Mouse (Mus musculus) CH12.LX (cell line): ENCODE results near the gene Ano9. TPM values are rescaled to one million over a fixed set of nuclear protein-coding genes. Genes with fewer than 3 reads are reported as not detected.

ENCODE experiments used
- DNase-seq: peaks from one replicate; pipeline ENCODE4 v3.0.0-alpha.2; 2013; ENCODE audit errors: extremely low read depth
- H3K27ac ChIP-seq: 2 replicates; pipeline ENCODE4 v1.5.1; 2012; ENCODE audit warnings: low read depth, mild to moderate bottlenecking, control low read depth, moderate library complexity; ENCODE audit not compliant: insufficient read depth
- H3K27me3 ChIP-seq: replicated peaks from 2 replicates; pipeline ENCODE3; 2012; ENCODE audit warnings: inconsistent platforms
- H3K36me3 ChIP-seq, 2 experiments: replicated peaks in 1 of 2; 2 replicates each; pipeline versions ENCODE3 to v1.6.1; 2012; ENCODE audit warnings: inconsistent platforms in 1 of 2, low read length in 1 of 2, mild to moderate bottlenecking in 1 of 2, mixed read lengths in 1 of 2, moderate library complexity in 1 of 2; ENCODE audit not compliant: control insufficient read depth in 1 of 2, insufficient read depth in 1 of 2
- H3K4me1 ChIP-seq, 2 experiments: 2 replicates each; pipeline ENCODE4 v1.6.1; 2012; ENCODE audit warnings: inconsistent platforms in 1 of 2, moderate library complexity in 1 of 2; ENCODE audit not compliant: insufficient read depth in 2 of 2, control insufficient read depth in 1 of 2
- H3K4me2 ChIP-seq: 2 replicates; pipeline ENCODE4 v1.6.1; 2012; ENCODE audit warnings: low read depth, mild to moderate bottlenecking, control low read depth; ENCODE audit not compliant: poor library complexity, insufficient read depth, severe bottlenecking
- H3K4me3 ChIP-seq, 3 experiments: fragments of 150-350 bp in 1 of 3; sonication (generic) in 1 of 3; replicated peaks in 1 of 3; 2 replicates each; pipeline versions ENCODE3 to v1.5.1; 2011 to 2012; ENCODE audit warnings: low read depth in 2 of 3, low read length in 2 of 3, mild to moderate bottlenecking in 2 of 3, moderate library complexity in 2 of 3, control low read depth in 1 of 3, improper control_type of control experiment in 1 of 3, inconsistent platforms in 1 of 3, mixed read lengths in 1 of 3; ENCODE audit not compliant: poor library complexity in 1 of 3
- H3K79me2 ChIP-seq: replicated peaks from 2 replicates; pipeline ENCODE4 v1.6.1; 2012; ENCODE audit warnings: mild to moderate bottlenecking, moderate library complexity; ENCODE audit not compliant: control insufficient read depth, poor library complexity, insufficient read depth, severe bottlenecking; ENCODE audit errors: extremely low read depth
- H3K9ac ChIP-seq: 2 replicates; pipeline ENCODE4 v1.6.1; 2012; ENCODE audit warnings: low read depth, mild to moderate bottlenecking, control low read depth, moderate library complexity; ENCODE audit not compliant: insufficient read depth
- H3K9me3 ChIP-seq: replicated peaks from 2 replicates; pipeline ENCODE3; 2012; ENCODE audit warnings: low read length, inconsistent platforms, mixed read lengths
- BHLHE40 ChIP-seq: IDR thresholded peaks from 2 replicates; pipeline ENCODE4 v1.6.1; 2011; ENCODE audit warnings: mild to moderate bottlenecking, low read depth, low read length, improper control_type of control experiment
- ELF1 ChIP-seq: IDR thresholded peaks from 2 replicates; pipeline ENCODE4 v1.6.1; 2014; ENCODE audit warnings: low read depth, mild to moderate bottlenecking, inconsistent platforms, low read length, improper control_type of control experiment
- IRF4 ChIP-seq: IDR thresholded peaks from 2 replicates; pipeline ENCODE4 v1.6.1; 2014; ENCODE audit warnings: low read depth, mild to moderate bottlenecking, inconsistent platforms, low read length, improper control_type of control experiment
- JUND ChIP-seq: conservative IDR thresholded peaks from 2 replicates; pipeline ENCODE4 v1.6.1; 2011; ENCODE audit warnings: low read depth, low read length, improper control_type of control experiment
- KAT2A ChIP-seq: IDR thresholded peaks from 2 replicates; pipeline ENCODE4 v1.6.1; 2012; ENCODE audit warnings: low read length, improper control_type of control experiment, inconsistent platforms; ENCODE audit not compliant: insufficient replicate concordance
- MAX ChIP-seq: IDR thresholded peaks from 2 replicates; pipeline ENCODE4 v1.6.1; 2011; ENCODE audit warnings: low read length, improper control_type of control experiment
- MAZ ChIP-seq: IDR thresholded peaks from 2 replicates; pipeline ENCODE4 v1.6.1; 2012; ENCODE audit warnings: low read depth, mild to moderate bottlenecking, inconsistent platforms, low read length, improper control_type of control experiment, moderate library complexity
- MEF2A ChIP-seq: IDR thresholded peaks from 2 replicates; pipeline ENCODE4 v1.6.1; 2014; ENCODE audit warnings: low read depth, mild to moderate bottlenecking, inconsistent platforms, low read length, improper control_type of control experiment, borderline replicate concordance
- MYC ChIP-seq: IDR thresholded peaks from 2 replicates; pipeline ENCODE4 v1.6.1; 2011; ENCODE audit warnings: low read depth, mild to moderate bottlenecking, improper control_type of control experiment, low read length
- NELFE ChIP-seq: IDR thresholded peaks from 2 replicates; pipeline ENCODE4 v1.6.1; 2011; ENCODE audit warnings: low read depth, low read length, improper control_type of control experiment
- NRF1 ChIP-seq: IDR thresholded peaks from 2 replicates; pipeline ENCODE4 v1.6.1; 2014; ENCODE audit warnings: low read depth, mild to moderate bottlenecking, inconsistent platforms, low read length, improper control_type of control experiment, moderate library complexity
- POLR2AphosphoS2 ChIP-seq: IDR thresholded peaks from 2 replicates; pipeline ENCODE4 v1.6.1; 2011; ENCODE audit warnings: low read depth, low read length, improper control_type of control experiment
- SIN3A ChIP-seq: IDR thresholded peaks from 2 replicates; pipeline ENCODE4 v1.6.1; 2012; ENCODE audit warnings: low read length, improper control_type of control experiment, inconsistent platforms
- SMC3 ChIP-seq: IDR thresholded peaks from 2 replicates; pipeline ENCODE4 v1.6.1; 2011; ENCODE audit warnings: low read depth, low read length, improper control_type of control experiment
- TBP ChIP-seq: conservative IDR thresholded peaks from 2 replicates; pipeline ENCODE4 v1.6.1; 2011; ENCODE audit warnings: low read depth, low read length, improper control_type of control experiment
- dilution Hi-C: fragments of 300-500 bp; cut with MboI; formaldehyde crosslinking; loops from 2 replicates; pipeline ENCODE4 v1.14.3; 2020; ENCODE audit warnings: low sequenced_read_pairs; ENCODE audit not compliant: extremely low pct_unique_long_range_greater_than_20kb, extremely low pct_ligation_motif_present
- in situ Hi-C: fragments of 300-500 bp; cut with MboI; formaldehyde crosslinking; loops from 3 replicates; pipeline ENCODE4 v1.14.3; 2019; ENCODE audit warnings: low sequenced_read_pairs, low pct_ligation_motif_present, low pct_unique_long_range_greater_than_20kb, mixed read lengths
- polyA plus RNA-seq: library from polyadenylated mRNA; unstranded; fragments of >175 nt; gene quantifications from 2 replicates; pipeline ENCODE4 v1.2.1, GENCODE M21; 2012; ENCODE audit warnings: low read depth; ENCODE audit not compliant: insufficient read length
- total RNA-seq, 2 experiments: library from RNA; depleted of rRNA; stranded (reverse); fragments of 300-350 nt in 1 of 2; fragments of >200 nt in 1 of 2; gene quantifications; 2 replicates each; pipeline ENCODE4 v1.2.3; 2012 to 2014

Ano9 gene
- total and polyA plus RNA-seq, 3 experiments, result 0.04 TPM; not detected in 2

DNA sequence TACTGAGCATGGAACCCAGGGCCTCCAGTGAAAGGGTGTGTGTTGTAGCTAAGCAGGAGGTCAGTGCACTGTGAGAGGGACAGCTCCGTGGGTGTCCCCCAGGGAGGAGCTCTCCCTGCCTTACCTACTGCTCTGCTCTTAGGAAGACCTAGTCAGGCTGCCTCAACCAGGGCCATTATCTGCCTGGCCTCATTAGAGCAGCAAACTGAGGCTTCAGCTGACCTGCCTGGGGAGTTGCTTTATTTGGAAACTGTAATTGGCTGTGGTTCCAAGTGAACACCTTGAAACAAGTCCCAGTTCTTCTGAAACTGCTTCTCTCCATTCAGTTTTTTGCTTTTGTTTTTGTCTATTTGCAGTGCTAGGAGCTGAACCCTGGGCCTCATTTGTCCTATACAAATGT is 27.8 kb upstream of the Ano9 start:
- H3K27ac ChIP-seq, result no peak overlapping the region
- in situ Hi-C loops, result no loop called here
- dilution Hi-C loops, result no loop called here

GRCm38 (mm10) chr7:141144650-141145049 is 27.0 kb upstream of the Ano9 start:
- no peak overlapping the region for H3K9ac ChIP-seq
- no peaks in the 10 kb centered on the region for H3K79me2 ChIP-seq
- H3K27me3 ChIP-seq, result no peaks in the 10 kb centered on the region
- H3K9me3 ChIP-seq, result no peaks in the 10 kb centered on the region
- in situ Hi-C loops, result no loop called here
- H3K4me1 ChIP-seq, result peaks cover 2 to 7% of the 10 kb centered on the region in 2 experiments; a peak in 1 of 4 replicates
- dilution Hi-C loops, result no loop called here
- no peak for DNase-seq
- H3K4me3 ChIP-seq, result no peak overlapping the region
- H3K36me3 ChIP-seq, result peaks cover 14 to 77% of the 10 kb centered on the region in 2 experiments
- H3K27ac ChIP-seq, result no peak overlapping the region
- TF ChIP-seq NELFE, result no peak
- TF ChIP-seq NRF1, result no peak
- no peak for TF ChIP-seq SIN3A
- no peak for TF ChIP-seq BHLHE40
- no peak for TF ChIP-seq TBP
- TF ChIP-seq MAX, result no peak
- no peak for TF ChIP-seq ELF1
- TF ChIP-seq MYC, result no peak
- TF ChIP-seq MEF2A, result no peak
- no peak for TF ChIP-seq IRF4
- TF ChIP-seq POLR2AphosphoS2, result no peak
- TF ChIP-seq JUND, result no peak
- TF ChIP-seq MAZ, result no peak
- no peak for TF ChIP-seq SMC3
- TF ChIP-seq KAT2A, result no peak
- H3K4me2 ChIP-seq, result no peak overlapping the region

More for the DNA sequence above, 27.8 kb upstream of the Ano9 start:
- no peaks in the 10 kb centered on the region for H3K27me3 ChIP-seq
- H3K4me2 ChIP-seq, result no peak overlapping the region
- H3K9ac ChIP-seq, result no peak overlapping the region
- TF ChIP-seq MAZ, result no peak
- TF ChIP-seq, all 38 proteins: peak for 0
- H3K4me1 ChIP-seq, result peaks cover 2 to 7% of the 10 kb centered on the region in 2 experiments; a peak in 1 of 4 replicates
- DNase-seq, result no peak
- H3K36me3 ChIP-seq, result peaks cover 14 to 74% of the 10 kb centered on the region in 2 experiments
- H3K4me3 ChIP-seq, result no peak overlapping the region
- H3K9me3 ChIP-seq, result no peaks in the 10 kb centered on the region
- H3K79me2 ChIP-seq, result no peaks in the 10 kb centered on the region
